Mouse (Mus musculus) B cell, adult 2 months (primary cell): ENCODE measurements around the gene Rpn1.
"Not testable (repeated sequence)": the region's sequence is repeated elsewhere in the genome, so short reads cannot be mapped to it uniquely, and the experiment has no call there.

Source experiments
- DNase-seq, 2 experiments: peaks; one replicate each; pipeline ENCODE4 v3.0.0; 2022

Rpn1 gene

DNA sequence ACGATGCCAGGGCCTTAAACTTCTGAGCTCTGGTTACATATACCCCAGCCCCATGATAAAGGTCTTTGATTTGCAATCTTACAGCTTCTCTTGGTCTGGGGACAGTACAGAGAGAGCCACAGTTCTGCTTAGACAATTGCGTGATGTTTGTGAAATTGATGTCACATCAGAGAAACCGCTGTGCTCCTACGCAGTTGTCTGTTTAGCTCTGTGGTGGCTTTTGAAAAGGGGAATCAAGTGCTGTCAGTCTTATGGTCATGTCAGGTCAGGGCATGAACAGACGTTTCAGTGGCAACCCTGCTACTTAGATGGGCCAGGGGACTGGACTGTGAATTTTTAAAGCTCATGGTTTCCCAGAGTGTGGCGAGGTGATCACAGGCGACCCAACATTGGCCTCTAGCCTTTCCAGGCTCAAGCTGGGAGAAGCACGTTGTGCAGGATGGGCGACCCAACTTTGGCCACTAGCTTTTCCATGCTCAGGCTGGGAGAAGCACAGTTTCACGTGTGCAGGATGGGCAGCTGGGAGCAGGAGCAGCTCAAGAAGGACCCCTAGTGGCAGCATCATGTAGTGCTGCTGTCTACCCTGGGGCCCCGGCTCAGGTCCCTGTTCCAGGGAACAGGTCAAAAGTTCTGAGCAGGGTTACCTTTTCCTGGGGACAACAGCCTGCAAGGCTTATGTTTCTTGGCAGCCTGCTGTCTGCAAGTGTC lies 39.0 kb downstream of the Rpn1 start:
- peak; percentile 33 to 34 for DNase-seq

DNA sequence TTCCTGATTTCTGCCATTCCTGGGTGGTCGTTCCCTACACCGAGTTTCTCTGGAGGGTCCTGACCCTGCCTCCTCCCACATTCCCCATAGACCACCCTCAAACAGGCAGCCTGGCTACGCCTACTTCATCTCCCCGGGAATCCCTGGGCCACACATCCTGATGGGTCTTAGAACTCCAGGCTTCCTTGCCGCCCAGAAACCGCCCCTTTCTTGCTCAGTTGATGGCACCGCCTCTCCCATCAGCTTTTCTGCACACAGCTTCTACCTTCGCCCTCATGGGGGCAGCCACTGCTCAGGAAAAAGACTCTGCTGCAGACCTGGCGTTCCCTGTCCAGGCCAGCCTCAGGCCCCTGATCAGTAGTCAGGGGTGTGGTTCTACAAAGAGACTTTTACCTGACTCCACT lies 39.6 kb downstream of the Rpn1 start:
- DNase-seq, result no peak

DNA sequence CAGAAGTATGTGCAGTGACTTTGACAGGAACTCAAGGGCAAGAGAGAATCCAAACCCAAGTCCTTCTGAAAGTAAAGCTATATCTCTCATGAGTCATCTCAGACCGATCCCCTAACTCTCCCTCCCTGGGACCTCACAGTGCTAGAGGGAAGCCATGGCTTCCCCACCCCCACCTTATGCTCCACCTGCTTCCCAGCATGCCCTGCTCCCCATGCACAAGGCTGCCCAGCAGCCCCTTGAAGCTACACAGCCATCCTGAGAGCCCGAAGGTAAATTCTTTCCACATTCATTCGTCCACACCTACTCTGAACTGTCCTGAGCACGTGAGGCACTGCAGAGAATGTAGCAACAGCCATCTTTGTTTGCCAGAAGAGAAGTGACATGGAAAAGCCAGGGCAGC lies 40.3 kb downstream of the Rpn1 start:
- no peak for DNase-seq

GRCm38 (mm10) chr6:88125815-88126214 lies 41.5 kb downstream of the Rpn1 start:
- not testable (repeated sequence) for DNase-seq

GRCm38 (mm10) chr6:88131521-88131920 lies 47.2 kb downstream of the Rpn1 start:
- no peak for DNase-seq

DNA sequence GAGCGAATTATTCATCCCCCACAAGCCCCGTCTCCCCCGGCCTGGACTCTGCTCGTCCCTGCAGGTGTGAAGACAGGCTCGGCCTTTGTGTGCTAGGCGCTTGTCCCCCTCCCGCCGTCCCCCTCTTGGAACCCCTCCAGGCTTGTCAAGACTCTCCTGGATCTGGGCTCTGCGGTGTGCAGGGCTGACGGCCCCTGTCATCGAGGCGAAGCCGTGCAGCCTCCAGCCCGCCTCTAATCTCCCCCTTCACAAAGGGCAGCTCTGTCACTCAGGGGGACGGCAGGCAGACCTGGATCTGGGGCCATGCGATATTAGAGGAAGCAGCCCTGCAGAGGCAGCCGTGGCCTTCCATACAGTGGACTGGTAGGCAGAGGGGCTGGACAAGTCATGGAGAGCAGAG lies 47.8 kb downstream of the Rpn1 start:
- DNase-seq, result no peak

- DNase-seq, result no peak
These were observed 48.8 kb downstream of the Rpn1 start for GRCm38 (mm10) chr6:88133061-88133460.

DNA sequence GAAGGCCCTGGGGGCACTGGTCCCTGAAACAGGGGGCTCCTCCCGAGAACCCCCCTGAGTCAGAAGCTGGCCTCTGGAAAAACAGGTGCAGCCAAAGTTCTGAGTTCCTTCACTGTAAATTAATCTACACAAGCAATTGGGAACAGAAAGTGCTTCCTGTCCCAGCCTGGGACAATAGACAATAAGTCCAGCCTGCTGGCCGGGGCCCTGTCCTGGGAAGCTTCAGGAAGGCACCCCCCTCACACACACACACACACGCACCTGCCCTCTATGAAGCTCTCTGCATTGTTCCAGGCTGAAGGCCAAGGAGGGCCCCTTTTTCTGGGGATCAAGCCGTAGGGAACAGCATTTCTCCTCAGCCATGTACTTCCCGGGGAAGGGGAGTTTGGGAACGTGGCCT lies 49.6 kb downstream of the Rpn1 start:
- no peak for DNase-seq

DNA sequence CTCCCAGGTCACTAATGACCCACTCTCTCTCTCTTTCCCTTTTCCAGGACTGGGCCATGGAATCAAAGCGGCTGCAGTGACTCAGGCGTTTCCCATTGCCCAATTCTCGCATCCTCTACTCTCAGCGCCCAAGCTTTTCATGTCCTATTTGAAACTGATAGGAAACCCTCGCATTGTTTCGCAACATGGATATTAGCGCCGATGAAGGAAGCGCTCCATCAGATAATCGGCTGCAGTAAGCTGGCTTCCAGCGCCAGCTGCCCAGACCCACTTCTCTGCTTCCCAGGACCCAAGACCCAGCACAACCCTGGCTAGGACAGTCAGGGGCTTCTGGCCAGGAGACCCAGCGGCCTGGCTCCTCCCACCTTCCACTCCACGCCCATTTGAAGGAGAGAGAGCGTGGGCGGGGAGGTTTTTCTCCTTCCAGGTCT lies 51.9 kb downstream of the Rpn1 start:
- no peak for DNase-seq

DNA sequence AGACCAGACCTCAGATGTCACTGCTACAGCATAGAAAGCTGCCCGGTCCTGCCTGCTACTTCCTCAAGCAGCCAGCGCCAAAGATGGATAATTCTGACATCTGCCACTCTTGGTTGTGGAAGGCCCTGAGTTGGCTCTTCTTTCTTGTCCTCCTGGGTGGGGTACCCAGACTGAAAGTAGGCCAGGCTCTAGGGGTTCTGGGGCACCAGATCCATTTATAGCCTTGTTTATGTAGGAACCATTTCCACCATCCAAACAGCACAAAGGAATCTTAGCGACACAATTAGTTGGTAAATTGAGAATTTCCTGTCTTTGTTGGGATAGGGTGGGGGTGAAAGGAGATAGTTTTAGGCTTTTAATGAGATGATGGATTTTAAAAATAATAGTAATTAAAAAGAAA lies 54.2 kb downstream of the Rpn1 start:
- DNase-seq, result no peak

GRCm38 (mm10) chr6:88140264-88140663 lies 56.0 kb downstream of the Rpn1 start:
- no peak for DNase-seq

DNA sequence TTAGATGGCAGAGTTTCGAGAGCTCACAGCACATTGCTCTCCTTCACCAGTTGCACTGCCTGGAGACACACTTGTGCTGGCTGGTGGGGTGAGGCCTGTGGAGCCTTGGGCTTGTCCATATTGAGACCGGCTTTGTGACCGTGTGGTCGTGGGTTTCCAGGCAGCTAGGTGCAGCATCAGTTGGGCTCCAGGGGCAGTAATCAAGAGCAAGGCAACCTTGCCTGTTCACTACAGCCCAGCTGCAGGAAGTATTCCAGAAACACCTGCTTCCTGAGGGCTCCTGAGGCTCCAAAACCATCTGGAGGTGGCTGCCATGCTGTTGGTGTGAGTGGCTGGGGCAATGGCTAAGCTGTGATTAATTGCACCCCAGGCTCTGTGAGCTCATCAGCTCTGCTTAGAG lies 61.5 kb downstream of the Rpn1 start:
- DNase-seq, result no peak

DNA sequence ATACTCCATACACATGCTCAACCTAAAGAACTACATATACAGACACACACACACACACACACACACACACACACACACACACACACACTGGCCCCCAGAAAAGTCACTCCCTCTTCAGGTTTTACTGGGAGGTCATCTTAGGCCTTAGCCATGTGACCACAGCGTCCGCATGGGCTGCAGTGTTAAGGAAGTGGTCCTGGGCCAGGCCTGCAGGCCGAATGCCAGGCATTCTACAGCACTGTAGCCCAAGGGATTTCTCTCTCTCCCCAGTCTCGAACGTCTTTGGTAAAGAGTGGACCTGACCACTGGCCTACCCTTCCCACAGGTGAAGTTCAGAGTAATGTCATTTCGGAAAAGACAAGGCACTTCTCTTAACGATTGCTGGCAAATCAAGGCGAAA lies 62.3 kb downstream of the Rpn1 start:
- no peak for DNase-seq

- no peak for DNase-seq
These were observed 63.2 kb downstream of the Rpn1 start for GRCm38 (mm10) chr6:88147411-88148003.

GRCm38 (mm10) chr6:88151335-88151734 lies 67.1 kb downstream of the Rpn1 start:
- no peak for DNase-seq

DNA sequence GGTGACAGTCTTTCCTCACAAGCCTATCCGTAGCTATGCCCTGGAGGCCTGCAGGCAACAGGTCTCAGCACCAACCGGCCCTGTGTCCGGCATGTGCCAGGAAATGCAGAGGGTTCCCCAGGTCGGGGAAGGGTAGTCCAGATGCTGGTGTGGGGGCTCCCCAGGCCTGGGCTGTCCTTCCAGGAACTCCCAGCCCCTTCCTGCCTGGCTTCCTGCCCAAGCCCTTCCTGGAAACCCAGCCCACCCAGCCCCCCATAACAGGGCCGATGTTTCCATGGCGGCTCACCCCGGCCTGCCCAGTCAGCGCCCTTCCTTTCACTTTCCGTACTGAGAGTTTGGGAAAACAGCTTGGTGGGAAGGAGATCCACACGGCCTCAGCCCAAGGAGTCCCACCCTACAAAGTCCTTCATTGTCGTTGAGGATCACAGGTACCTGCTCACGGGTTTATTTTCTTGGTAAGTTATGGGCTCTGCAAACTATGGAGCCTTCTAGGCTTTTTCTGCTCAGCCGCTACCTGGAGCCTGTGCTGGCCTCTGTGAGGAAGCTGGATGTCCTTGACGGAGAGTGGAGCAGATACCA lies 67.9 kb downstream of the Rpn1 start:
- no peak for DNase-seq

GRCm38 (mm10) chr6:88152979-88153378 lies 68.7 kb downstream of the Rpn1 start:
- no peak for DNase-seq
